Mouse (Mus musculus) ovary, postnatal 10 days (tissue): ENCODE measurements around the gene Dusp18.

Experiments
- DNase-seq: peaks from one replicate; pipeline ENCODE4 v3.0.0; 2022; ENCODE audit warnings: low spot score

The Dusp18 gene

DNA sequence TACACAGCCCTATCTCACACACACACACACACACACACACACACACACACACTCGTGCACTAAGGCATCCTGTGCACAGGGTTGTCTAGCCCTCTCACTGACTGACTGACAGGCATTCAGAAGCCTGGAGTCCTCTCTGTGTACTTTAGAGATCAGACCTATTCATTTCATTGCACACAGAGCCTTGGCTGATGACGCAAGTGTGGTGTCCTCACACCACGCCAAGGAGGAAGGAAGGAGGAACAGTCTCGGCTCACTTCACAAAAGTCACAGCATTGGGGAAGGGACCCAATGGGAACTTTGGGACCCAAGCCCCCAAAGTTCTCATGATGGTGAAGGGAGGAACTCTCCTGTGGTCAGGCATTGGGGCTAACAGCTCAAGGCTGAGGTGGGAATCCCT, 35.0 kb downstream of the Dusp18 start:
- no peak for DNase-seq

DNA sequence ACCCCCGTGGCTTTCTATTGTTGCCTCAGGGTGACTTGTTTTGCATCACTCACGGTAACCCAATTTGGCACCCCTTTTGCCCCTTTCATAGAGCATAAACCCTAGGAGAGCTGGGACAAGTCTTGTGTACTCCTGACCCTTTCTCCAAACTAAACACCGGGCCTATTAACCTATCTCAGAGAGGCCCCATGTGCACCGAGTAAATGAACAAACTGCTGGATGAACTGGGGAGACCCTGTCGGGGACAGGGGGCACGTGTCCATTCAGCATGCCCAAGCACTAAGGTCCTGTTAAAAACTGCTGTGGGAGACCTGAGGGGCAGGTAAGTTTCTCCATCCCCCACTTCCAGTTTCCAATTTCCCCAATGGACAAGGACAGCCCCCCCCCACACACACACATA, 35.9 kb downstream of the Dusp18 start:
- DNase-seq = no peak

DNA sequence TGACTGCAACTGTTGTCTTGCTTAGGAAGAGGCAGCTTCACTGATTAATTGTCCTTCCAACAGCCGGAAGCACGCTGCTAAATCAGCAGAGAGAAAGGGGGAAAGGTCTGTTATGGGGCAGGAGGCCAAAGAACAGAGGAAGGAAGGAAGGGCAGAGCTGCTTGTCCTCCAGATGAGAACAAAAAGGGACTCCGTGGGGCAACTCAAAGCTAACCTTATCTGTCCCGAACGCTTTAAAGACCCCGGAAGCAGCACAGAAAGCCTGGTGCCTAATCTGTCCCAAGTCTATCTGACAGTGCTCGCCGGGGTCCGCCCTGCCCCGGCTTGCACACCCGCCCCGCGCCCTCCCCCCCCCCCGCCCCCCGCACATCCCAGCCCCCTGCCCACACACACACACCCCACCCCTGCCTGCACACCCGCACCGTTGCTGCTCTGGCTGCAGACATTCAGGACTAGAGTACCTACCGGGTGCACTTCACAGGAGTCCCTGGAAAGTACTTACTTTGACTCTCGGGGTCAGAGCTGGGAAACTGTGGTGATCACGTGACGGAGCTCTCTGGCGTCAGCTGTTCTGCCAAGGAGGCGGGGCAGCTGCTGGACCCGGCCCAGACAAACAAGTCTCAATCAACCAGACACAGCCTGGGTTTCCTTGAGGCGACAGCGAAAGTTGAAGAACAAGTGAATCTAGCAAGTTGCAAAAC, 36.6 kb downstream of the Dusp18 start, which contains the start of gene Tcn2:
Tcn2 (minus strand) TSS at position 649 of the 701 bp plus-strand sequence.
- peak; percentile 56 for DNase-seq

DNA sequence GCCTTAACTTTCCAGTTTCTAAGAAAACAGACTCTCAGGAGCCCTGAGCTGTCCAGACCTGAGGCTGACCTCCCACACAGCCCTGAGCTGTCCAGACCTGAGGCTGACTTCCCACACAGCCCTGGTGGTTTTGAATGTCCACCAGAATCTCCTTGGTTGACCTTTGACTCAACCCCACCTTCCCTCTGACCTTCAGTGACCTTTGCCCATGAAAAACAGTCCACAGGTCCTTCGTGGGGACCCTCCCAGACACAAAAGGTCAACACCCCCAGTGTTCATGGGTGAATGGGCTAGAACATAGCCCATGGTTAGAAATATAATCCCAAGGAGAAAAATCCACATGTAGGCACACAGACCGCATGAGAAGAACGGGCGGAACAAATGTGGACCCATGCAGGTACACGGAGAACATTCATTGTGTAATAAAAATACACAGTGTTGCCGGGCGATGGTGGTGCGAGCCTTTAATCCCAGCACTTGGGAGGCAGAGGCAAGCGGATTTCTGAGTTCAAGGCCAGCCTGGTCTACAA, 38.8 kb downstream of the Dusp18 start:
- DNase-seq = no peak

DNA sequence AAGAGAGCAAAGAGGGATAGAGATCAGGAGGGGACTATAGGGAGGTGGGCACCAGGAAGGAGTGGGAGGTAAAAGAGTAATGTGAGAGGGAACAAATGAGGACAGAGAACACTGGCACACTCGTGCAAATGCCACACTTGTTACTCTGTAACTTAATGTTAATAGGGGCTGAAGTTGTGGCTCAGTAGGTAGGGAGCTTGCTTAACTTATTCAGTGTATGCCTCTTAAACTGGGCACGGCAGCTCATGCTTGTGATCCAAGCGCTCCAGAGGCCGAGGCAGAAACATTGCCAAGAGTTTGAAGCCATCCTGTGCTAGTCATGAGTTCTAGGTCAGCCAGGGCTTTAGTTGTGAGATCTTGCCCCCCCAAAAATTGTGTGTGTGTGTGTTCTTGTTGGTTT, 40.1 kb downstream of the Dusp18 start:
- DNase-seq = no peak

DNA sequence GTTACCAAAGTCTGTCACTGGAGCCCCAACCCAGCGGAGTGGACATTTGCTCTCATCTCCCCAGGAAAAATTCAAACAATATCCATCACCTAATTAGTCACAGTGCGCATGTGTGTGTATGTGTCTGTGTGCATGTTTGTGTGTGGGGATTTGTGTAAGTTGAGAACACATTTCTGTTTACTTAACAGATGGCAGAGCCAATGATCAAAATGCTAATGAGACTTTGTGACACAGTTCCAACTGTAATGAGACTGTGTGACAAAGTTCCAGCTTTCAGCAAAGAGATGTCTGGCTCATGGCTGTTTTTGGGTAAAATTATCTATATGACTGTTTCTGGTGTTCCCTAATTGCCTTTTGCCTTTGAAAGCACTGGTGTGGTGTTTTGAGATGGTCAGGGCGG, 41.3 kb downstream of the Dusp18 start:
- DNase-seq = no peak

DNA sequence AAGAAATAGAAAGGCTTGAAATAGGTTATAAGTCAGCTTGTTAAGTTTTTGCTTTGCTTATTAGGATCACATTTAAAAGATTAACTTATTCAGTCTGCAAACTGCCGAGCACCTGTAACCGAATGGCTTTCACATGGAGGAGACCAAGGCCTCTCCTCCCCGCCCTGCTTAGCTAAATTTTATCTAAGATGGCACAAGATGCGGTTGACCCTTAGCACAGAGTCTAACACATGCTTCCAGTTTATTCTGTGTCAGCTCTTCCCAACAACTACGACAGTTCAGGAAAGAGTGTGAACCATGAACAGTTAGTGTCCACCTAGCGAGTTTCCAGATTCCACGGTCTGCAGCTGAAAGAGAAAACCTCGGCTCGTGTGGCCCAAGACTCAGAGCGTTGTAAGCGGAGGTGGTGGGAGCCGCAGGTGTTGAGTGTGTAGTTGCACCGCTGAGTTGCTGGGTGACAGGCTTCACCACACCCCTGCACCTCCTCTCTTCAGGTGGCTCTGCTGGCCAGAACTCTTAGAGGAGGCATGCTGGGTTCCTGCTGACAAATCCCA, 42.4 kb downstream of the Dusp18 start:
- DNase-seq = no peak

DNA sequence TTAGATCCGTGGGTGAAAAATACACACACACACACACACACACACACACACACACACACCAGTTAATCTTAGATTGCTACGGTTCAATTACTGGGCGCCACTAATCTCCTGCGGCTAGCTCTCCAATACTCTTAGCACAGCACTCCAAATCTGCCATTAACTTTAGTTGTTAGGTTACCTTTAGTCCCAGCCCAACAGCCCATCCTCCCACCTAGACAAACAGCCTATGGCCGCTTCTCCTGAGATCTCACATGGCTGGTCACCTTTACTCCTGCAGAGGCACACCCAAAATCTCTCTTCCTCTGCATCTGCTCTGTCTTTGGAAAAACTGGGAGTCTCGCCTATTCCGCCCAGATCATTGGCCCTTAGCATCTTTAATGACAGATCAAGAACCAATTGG, 46.3 kb downstream of the Dusp18 start:
- DNase-seq = no peak

DNA sequence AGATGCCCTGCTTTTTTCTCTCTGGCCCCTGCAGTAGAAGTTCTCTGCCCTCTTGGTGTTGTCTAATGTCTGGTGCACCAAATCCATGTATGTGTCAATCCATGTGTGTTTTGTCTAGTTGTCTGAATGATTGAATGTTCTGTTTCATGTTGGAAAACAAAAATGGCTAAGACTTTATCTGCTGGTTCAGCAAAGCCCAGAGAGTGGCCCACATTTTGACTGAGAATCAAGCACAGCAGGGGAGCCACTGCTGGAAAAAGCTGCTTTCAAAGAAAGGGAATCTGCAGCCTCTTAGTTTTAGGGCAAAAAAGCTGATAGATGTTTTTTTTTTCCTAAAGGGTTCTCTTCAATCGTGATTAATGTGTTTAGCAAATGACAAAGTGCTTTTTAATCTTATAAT, 51.3 kb downstream of the Dusp18 start:
- DNase-seq = no peak
